Mouse (Mus musculus) induced T-regulatory cell, adult 2 months (primary cell): Measurements from ENCODE around the gene Pdzd3.

Experiments
- DNase-seq: peaks from one replicate; pipeline ENCODE4 v3.0.0-alpha.2; 2012; ENCODE audit warnings: low read depth

The Pdzd3 gene

DNA sequence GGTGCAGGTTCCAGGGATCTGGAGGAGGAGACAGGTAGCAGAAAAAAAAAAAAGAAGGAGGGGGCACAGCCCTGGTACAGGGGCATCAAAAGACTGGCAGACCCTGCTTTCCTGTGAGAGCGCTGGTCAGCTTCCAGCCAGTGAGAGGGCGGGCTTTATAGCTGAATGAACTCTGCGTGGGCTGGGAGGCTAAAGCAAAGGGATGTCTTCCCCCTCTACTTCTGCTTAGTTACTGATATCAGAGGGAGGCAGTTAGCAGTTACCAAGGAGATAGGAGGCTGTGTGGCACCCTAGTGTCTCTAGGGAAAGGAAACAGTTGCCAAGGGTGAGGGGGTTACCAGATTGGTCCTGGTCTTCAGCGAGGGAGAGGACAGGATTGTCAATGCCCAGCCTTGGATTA, 826 bp downstream of the Pdzd3 start:
- DNase-seq: no peak

GRCm38 (mm10) chr9:44249181-44250146, 1.8 kb downstream of the Pdzd3 start:
- peak; percentile 45 for DNase-seq

DNA sequence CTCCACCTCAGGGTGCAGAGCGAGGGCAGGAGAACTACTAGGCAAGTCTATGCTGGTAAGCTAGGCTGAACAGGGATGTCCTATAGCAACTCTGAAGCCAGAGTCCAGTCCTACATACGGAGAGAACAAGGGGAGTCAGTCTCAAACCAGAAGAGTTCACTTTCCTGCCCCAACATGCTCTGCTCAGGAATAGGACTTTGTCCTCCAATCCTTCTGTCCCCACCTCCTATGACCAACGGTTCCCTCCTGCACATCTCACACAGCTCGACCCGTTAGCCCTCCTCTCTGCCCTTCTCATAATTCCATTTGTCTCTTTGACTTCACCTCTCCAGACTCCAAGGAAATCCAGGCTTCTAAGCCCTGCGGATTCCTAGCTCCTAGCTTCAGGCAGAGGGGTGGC, 3.4 kb downstream of the Pdzd3 start:
- DNase-seq: no peak

DNA sequence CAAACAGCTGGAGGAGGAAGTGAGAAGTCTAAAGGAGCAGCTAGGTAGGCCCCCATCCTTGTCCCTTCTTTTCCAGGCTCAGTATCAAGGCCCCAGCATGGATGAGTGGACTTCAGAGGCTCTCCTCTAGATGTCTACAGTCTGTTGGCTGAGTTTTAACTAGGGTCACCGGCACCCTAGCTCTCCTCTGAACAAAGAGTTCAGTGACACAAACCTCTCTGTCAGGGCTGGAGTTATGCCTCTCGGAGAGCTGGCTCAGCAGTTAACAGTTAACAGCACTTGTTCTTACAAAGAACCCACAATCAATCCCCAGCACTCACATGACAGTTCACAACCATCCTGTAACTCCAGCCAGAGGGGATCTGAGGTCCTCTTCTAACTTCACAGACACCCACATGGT, 7.7 kb downstream of the Pdzd3 start:
- no peak for DNase-seq

DNA sequence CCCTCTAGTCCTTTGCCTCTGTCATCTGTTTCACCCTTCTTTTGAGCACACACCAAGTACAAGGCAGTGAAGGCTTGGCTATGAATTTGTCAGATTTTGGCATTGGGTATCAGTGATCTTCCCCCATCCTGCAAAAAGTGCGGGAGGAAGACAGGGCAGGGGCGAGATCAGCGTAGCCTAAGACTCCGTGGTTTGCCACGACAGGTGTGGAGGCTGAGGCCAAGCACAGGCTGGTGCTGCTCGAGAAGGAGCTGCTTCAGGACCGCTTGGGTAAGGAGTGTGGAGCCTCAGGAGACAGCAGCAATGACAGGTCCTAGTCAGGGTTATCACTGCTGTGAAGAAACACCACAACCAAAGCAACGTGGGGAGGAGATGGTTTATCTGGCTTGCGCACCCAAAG, 9.9 kb downstream of the Pdzd3 start:
- DNase-seq: no peak

DNA sequence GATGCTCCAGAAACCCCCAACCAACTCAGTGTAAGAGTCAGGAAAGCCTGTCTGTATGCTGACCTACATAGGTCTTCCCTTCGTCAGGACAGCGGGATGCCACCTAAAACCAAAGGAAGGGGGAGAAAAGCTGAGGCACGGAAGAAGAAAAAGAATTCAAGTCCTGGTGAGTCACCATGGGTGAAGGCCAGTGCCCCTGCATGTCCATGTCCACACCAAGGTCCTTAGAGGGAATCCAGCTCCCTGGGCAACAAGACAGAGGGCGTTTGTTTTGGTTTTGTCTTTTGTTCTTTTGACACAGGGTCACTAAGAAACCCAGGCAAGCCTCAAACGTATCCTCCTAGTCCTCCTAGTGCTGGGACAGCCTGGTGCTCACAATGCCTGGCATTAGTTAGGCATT, 10.4 kb downstream of the Pdzd3 start:
- DNase-seq: no peak

- DNase-seq: no peak
These were observed 10.9 kb downstream of the Pdzd3 start, which contains the start of gene Ccdc153 for GRCm38 (mm10) chr9:44240399-44240798. Gene Ccdc153, plus strand, starts transcription at chr9:44240676.

DNA sequence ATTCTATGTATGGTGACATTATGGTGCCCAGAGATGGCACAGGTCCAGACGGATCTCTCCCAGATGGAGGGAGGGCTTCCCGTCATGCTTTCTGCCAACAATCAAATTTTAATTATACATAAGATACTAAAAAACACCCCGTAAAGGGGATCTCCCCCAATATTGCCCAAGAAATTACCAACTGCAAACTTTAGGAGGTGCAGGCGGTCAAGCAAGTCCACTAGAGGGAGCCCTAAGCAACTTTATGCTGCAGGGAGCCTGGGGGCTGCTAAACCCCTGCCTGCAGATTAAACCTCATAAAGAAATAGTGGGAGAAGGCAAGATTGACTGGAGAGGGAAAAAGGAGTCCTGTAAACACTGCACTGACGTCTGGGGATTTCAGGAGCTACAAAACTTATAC, 11.8 kb downstream of the Pdzd3 start:
- peak; percentile 89 for DNase-seq

DNA sequence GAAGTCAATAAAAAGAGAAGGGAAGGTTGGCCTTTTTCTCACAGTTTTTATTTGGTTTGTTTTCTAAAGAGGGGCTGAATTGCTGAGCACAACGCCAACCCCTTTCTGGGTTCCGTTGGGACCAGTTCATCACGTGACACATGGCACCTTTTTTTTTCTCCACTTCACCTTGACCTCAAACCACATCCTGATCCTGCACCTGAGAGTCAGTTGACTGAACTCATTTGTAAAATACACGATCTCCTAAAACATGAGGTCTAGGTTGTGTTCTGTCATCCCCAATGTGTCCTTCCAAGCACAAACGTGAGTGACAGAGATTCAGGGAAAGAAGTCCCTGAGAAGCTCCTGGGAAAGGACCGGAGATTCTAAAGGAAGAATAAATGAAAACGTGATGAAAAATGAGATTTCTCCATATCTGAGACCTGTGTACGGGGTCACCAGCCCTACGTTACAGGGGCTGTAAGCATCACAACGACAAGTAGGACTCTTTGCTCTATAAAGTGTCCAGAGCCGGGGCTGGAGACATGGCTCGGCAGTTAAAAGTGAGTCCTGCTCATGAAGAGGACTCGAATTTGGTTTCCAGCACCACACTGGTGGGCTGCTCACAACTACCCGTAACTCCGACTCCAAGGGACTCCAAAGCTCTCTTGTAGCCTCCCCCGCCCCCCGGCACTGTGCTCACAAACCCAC, 12.6 kb downstream of the Pdzd3 start:
- peak; percentile 91 for DNase-seq

- DNase-seq: peak; percentile 45
These were observed 14.1 kb downstream of the Pdzd3 start for GRCm38 (mm10) chr9:44237128-44237527.

- DNase-seq: no peak
These were observed 14.7 kb downstream of the Pdzd3 start for GRCm38 (mm10) chr9:44236601-44237000.

DNA sequence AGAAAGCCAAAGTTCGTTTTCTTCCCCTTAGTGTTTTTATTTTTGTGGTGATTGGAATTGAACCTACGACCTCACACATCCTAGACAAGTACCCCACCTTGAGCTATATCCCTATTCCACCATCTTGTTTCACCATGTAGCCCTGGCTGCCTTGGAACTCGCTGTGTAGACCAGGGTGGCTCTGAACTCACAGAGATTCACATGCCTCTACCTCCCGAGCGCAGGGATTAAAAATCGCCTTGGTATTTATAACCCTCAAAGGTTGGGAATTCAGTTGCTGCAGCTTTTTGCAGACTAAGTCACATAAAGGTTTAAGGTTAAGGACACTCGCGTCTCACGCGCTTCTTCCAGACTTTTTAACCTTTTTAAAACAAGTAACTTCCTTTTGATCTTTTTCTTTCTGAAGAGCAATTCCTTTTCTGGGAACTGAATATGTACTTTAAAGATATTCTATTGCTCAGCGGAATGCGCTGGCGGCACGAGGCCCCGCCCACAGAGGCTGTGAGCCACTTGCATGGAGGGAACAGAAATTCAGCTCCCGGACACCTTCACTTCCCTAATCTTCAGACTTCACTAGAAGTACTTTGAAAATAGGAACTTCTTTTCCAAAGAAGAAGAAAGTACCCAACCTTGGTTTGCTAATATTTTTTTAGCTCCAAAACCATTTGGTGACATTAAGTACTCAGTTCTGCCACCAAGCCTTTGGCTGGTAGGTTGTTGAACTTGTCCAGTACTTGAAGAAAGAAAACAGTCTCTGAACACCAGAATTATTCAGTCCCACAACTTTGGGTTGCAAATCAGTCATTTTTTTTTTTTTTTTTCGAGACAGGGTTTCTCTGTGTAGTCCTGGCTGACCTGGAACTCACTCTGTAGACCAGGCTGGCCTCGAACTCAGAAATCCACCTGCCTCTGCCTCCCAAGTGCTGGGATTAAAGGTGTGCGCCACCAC, 16.5 kb downstream of the Pdzd3 start:
- peak; percentile 74 for DNase-seq

DNA sequence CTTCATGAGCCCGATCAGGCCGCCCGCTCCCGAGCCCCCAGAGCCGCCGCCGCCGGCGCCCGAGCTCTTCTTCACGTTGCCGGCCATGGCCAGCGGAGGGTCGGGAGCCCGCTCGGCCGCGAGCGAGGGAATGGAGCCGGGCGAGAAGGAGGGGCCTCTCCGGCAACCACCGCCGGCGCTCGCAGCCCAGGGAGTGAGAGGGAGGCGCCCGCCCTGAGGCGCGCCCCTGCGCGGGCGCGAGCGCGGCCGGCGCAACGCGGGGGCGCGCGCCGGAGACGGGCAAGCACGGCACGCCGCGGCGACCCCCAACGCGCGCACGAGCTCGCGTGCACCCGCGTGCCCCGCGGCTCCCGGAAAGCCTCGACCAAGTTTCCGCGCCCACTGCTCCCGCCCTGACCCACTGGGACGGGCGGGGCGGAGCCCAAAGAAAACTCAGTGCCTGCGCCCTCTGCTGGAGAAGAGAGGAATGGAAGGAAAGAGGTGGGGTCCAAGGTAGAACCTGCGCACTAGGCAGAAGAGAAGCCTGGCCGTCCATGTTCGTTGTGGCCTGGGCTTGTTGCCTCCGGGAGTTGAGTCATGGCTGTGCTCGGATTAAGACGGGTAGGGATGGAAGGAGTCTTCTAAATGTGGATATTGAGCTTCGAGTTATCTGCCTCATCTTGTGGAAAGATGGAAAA, 17.3 kb downstream of the Pdzd3 start, which contains the start of gene Cbl:
Gene Cbl (minus strand): TSS at position 248 of the 677 bp plus-strand sequence.
- DNase-seq: peak; percentile 100

GRCm38 (mm10) chr9:44233021-44233801, 18.1 kb downstream of the Pdzd3 start:
- peak; percentile 81 for DNase-seq

GRCm38 (mm10) chr9:44231609-44232008, 19.7 kb downstream of the Pdzd3 start:
- DNase-seq: peak; percentile 37

- no peak for DNase-seq
These were observed 25.3 kb downstream of the Pdzd3 start for GRCm38 (mm10) chr9:44225993-44226392.

DNA sequence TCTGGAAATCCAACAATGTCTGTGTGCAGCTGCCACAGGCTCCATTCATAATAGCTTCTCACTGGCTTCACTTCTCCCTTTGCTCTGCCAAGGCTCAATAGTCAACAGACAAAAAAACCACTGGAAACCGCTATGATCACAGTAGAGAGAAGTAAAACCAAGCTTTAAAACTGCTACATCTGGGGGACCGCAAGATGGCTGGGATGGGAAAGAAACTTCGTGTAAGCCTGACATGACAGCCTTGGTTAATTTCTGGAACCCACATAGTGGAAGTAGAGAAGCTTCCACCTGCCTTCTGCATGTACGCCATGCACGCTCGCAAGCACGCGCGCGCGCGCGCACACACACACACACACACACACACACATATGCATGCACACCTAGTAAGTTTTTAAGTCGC, 37.7 kb downstream of the Pdzd3 start:
- no peak for DNase-seq

- no peak for DNase-seq
These were observed 38.9 kb downstream of the Pdzd3 start for GRCm38 (mm10) chr9:44212406-44212805.

DNA sequence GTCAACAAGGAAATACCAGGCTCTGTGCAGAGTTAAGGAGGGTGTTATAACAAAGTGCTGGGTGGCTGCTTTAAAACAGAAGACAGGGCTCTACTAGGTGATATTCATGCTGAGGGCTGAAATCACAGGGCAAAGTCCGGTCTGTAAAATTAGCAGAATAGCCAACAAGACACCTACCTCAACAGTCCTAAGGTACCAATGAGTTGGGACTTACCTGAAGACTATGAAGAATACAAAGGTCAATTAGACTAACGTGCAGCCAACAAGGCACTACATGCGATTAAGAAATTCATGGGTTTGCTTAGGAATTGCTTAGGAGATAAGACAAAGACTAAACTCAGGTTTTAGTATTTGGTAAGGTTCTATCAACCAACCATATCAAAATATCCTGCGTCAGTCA, 41.9 kb downstream of the Pdzd3 start:
- DNase-seq: no peak

DNA sequence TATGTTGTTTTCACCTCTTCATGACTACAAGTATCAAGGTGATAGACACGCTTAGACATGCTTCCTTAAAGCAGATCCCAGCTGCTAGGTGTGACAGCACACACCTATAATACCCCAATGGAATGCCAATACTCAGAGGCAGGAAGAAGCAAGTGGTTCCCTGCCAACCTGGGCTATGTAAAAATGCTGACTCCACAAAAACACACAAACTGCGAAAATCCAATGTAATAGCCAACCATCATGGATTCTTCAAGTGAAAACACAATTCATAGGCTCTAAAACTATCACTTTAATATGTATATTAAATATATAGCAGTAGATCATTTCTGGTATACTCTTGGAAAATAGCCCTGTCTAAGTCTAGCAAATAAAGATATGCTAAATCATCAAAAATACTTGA, 43.4 kb downstream of the Pdzd3 start:
- DNase-seq: no peak

- DNase-seq: no peak
These were observed 50.8 kb downstream of the Pdzd3 start for GRCm38 (mm10) chr9:44200458-44200857.
